Mouse (Mus musculus) kidney, adult 2 months (tissue): Measurements from ENCODE around the gene Prr15l.

Experiments
- CTCF ChIP-seq: fragments of 200-500 bp; conservative IDR thresholded peaks from 2 replicates; pipeline ENCODE4 v1.5.1; 2011; ENCODE audit warnings: low read depth, mild to moderate bottlenecking, control low read depth, low read length, moderate library complexity, mixed read lengths; ENCODE audit not compliant: insufficient read depth, insufficient read length
- POLR2A ChIP-seq: fragments of 200-500 bp; IDR thresholded peaks from one replicate; pipeline ENCODE4 v1.6.1; 2011; ENCODE audit warnings: low read depth, low read length, control low read depth

DNA sequence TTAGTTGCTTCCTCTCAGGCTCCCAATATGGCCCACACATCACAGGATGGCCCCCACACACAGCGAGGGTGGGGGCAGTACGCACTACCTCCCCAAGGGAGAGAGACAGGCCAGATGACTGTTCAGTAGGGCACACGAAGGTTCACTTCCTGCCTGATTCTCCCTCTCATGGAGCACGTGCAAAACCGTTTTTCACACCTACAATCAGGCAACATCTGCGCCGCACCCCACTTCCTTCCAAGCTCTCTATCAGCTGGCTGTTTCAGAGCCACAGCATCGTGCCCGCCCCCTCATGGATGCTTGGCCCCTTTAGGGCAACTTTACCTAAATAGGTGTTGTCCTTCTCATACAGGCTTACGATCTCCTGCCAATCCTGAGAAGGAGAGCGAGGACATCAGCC, 15.2 kb upstream of the Prr15l start:
- TF ChIP-seq CTCF (no peak), POLR2A (no peak)
